Mouse (Mus musculus): ENCODE data around the gene Ripk3. TPM values are rescaled to one million over a fixed set of nuclear protein-coding genes. Genes with fewer than 3 reads are reported as not detected.

The Ripk3 gene
- polyA plus RNA-seq, 1 experiment from 2014 or later: 37.1 TPM

GRCm38 (mm10) chr14:55787731-55788130, 934 bp downstream of the Ripk3 start:
- H3K9ac ChIP-seq: no peak overlapping the region
- H3K4me3 ChIP-seq: peak overlapping the region; percentile 50
- WGBS: 38% methylated on average over 11 of the region's 11 CpGs
- no peak for ATAC-seq (ENCODE audit: low FRiP score, low read depth)
- H3K36me3 ChIP-seq: no peaks in the 10 kb centered on the region
- H3K4me2 ChIP-seq (replicated peaks): peak overlapping the region; percentile 81
- peaks cover 67% of the 10 kb centered on the region for H3K27me3 ChIP-seq
- H3K9me3 ChIP-seq: no peaks in the 10 kb centered on the region
- H3K4me1 ChIP-seq: peaks cover 20% of the 10 kb centered on the region
- H3K27ac ChIP-seq: no peak overlapping the region

GRCm38 (mm10) chr14:55785195-55785594, 3.5 kb downstream of the Ripk3 start:
- no peak overlapping the region for H3K9ac ChIP-seq
- no peaks in the 10 kb centered on the region for H3K9me3 ChIP-seq
- H3K4me2 ChIP-seq (replicated peaks): no peak overlapping the region
- peaks cover 35% of the 10 kb centered on the region for H3K4me1 ChIP-seq
- no peaks in the 10 kb centered on the region for H3K36me3 ChIP-seq
- WGBS: 25% methylated on average over 6 of the region's 6 CpGs
- ATAC-seq (ENCODE audit: low FRiP score, low read depth): no peak
- H3K4me3 ChIP-seq: no peak overlapping the region
- peaks cover 70% of the 10 kb centered on the region for H3K27me3 ChIP-seq
- no peak overlapping the region for H3K27ac ChIP-seq

- no peak for ATAC-seq (ENCODE audit: low FRiP score, low read depth)
Observed at GRCm38 (mm10) chr14:55783958-55784235, 4.8 kb downstream of the Ripk3 start, which contains the start of gene Adcy4. Gene Adcy4 (minus strand): TSS chr14:55784095.

GRCm38 (mm10) chr14:55783171-55783957, 5.3 kb downstream of the Ripk3 start:
- peak overlapping the region; percentile 58 for H3K4me3 ChIP-seq
- peak overlapping the region; percentile 70 for H3K9ac ChIP-seq
- H3K36me3 ChIP-seq: peaks cover 14% of the 10 kb centered on the region; the same call in 1 of the 2 replicates
- ATAC-seq (ENCODE audit: low FRiP score, low read depth): peak; percentile 53
- H3K27me3 ChIP-seq: peaks cover 52% of the 10 kb centered on the region
- H3K9me3 ChIP-seq: no peaks in the 10 kb centered on the region
- H3K4me1 ChIP-seq: peaks cover 29% of the 10 kb centered on the region
- H3K27ac ChIP-seq: peak overlapping the region; percentile 80
- under 1% methylated on average over 31 of the region's 31 CpGs for WGBS
- H3K4me2 ChIP-seq (replicated peaks): peak overlapping the region; percentile 84

More at GRCm38 (mm10) chr14:55783958-55784235, 4.8 kb downstream of the Ripk3 start, which contains the start of gene Adcy4:
- H3K4me3 ChIP-seq: peak within 1 kb of the TSS; percentile 58
- WGBS: 1% methylated on average over 13 of the region's 13 CpGs
- peak within 1 kb of the TSS; percentile 70 for H3K9ac ChIP-seq
- H3K4me1 ChIP-seq: peaks cover 34% of the 10 kb centered on the region
- H3K36me3 ChIP-seq: peaks cover 9% of the 10 kb centered on the region; the same call in 1 of the 2 replicates
- no peaks in the 10 kb centered on the region for H3K9me3 ChIP-seq
- peak within 1 kb of the TSS; percentile 84 for H3K4me2 ChIP-seq (replicated peaks)
- peaks cover 57% of the 10 kb centered on the region for H3K27me3 ChIP-seq
- H3K27ac ChIP-seq: peak within 1 kb of the TSS; percentile 80

GRCm38 (mm10) chr14:55782361-55782960, 6.2 kb downstream of the Ripk3 start:
- Histone ChIP-seq H3K9me3 (no peaks in the 10 kb centered on the region), H3K27ac (peak overlapping the region; percentile 80), H3K36me3 (peaks cover 19% of the 10 kb centered on the region), H3K4me2 (replicated peaks) (peak overlapping the region; percentile 84), H3K27me3 (peaks cover 43% of the 10 kb centered on the region), H3K4me3 (peak overlapping the region; percentile 58), H3K4me1 (peaks cover 22% of the 10 kb centered on the region), H3K9ac (peak overlapping the region; percentile 40; the same call in 1 of the 2 replicates)
- ATAC-seq (ENCODE audit: low FRiP score, low read depth): no peak
- 45% methylated on average over 9 of the region's 9 CpGs for WGBS

- H3K9me3 ChIP-seq: no peaks in the 10 kb centered on the region
- no peak overlapping the region for H3K27ac ChIP-seq
- peaks cover 22% of the 10 kb centered on the region for H3K4me1 ChIP-seq
- peak overlapping the region; percentile 24 for H3K4me3 ChIP-seq
- H3K4me2 ChIP-seq (replicated peaks): peak overlapping the region; percentile 84
- H3K36me3 ChIP-seq: peaks cover 24% of the 10 kb centered on the region
- WGBS: 14% methylated on average over 14 of the region's 14 CpGs
- peak; percentile 64; the same call in 1 of the 2 replicates for ATAC-seq (ENCODE audit: low FRiP score, low read depth)
- H3K9ac ChIP-seq: peak overlapping the region; percentile 39; the same call in 1 of the 2 replicates
- H3K27me3 ChIP-seq: peaks cover 31% of the 10 kb centered on the region
Observed at GRCm38 (mm10) chr14:55781310-55781709, 7.4 kb downstream of the Ripk3 start.

GRCm38 (mm10) chr14:55780736-55781135, 7.9 kb downstream of the Ripk3 start:
- Histone ChIP-seq H3K27me3 (peaks cover 25% of the 10 kb centered on the region), H3K9ac (no peak overlapping the region)
- WGBS: 83% methylated on average over 11 of the region's 11 CpGs

GRCm38 (mm10) chr14:55779656-55780055, 9.0 kb downstream of the Ripk3 start:
- H3K27ac ChIP-seq: no peak overlapping the region
- H3K27me3 ChIP-seq: peaks cover 15% of the 10 kb centered on the region
- peaks cover 24% of the 10 kb centered on the region for H3K36me3 ChIP-seq
- H3K4me2 ChIP-seq (replicated peaks): no peak overlapping the region
- no peak overlapping the region for H3K4me3 ChIP-seq
- no peak for ATAC-seq (ENCODE audit: low FRiP score, low read depth)
- H3K9me3 ChIP-seq: no peaks in the 10 kb centered on the region
- 69% methylated on average over 16 of the region's 16 CpGs for WGBS
- H3K9ac ChIP-seq: no peak overlapping the region
- H3K4me1 ChIP-seq: peaks cover 22% of the 10 kb centered on the region

More at GRCm38 (mm10) chr14:55780736-55781135, 7.9 kb downstream of the Ripk3 start:
- Histone ChIP-seq H3K4me3 (no peak overlapping the region), H3K36me3 (peaks cover 24% of the 10 kb centered on the region), H3K4me2 (replicated peaks) (no peak overlapping the region), H3K9me3 (no peaks in the 10 kb centered on the region), H3K4me1 (peaks cover 22% of the 10 kb centered on the region), H3K27ac (no peak overlapping the region)
- ATAC-seq (ENCODE audit: low FRiP score, low read depth): no peak

- H3K27me3 ChIP-seq: 0 out of 2 replicates have a peak, but pooled peaks cover 7% of the 10 kb centered on the region
- H3K4me2 ChIP-seq (replicated peaks): no peak overlapping the region
- no peak overlapping the region for H3K4me3 ChIP-seq
- no peak overlapping the region for H3K27ac ChIP-seq
- H3K9ac ChIP-seq: no peak overlapping the region
- 91% methylated on average over 15 of the region's 15 CpGs for WGBS
- H3K9me3 ChIP-seq: no peaks in the 10 kb centered on the region
- no peak for ATAC-seq (ENCODE audit: low FRiP score, low read depth)
- peaks cover 18% of the 10 kb centered on the region for H3K4me1 ChIP-seq
- peaks cover 24% of the 10 kb centered on the region for H3K36me3 ChIP-seq
Observed at GRCm38 (mm10) chr14:55778686-55779085, 10.0 kb downstream of the Ripk3 start.

GRCm38 (mm10) chr14:55777806-55778205, 10.9 kb downstream of the Ripk3 start:
- 0 out of 2 replicates have a peak, but pooled peaks cover 7% of the 10 kb centered on the region for H3K27me3 ChIP-seq
- 94% methylated on average over 11 of the region's 11 CpGs for WGBS

GRCm38 (mm10) chr14:55777176-55777575, 11.5 kb downstream of the Ripk3 start:
- Histone ChIP-seq H3K4me2 (replicated peaks) (no peak overlapping the region), H3K27ac (no peak overlapping the region), H3K36me3 (peaks cover 24% of the 10 kb centered on the region), H3K4me3 (no peak overlapping the region), H3K27me3 (0 out of 2 replicates have a peak, but pooled peaks cover 7% of the 10 kb centered on the region), H3K9ac (no peak overlapping the region), H3K4me1 (peaks cover 9% of the 10 kb centered on the region), H3K9me3 (no peaks in the 10 kb centered on the region)
- no peak for ATAC-seq (ENCODE audit: low FRiP score, low read depth)
- WGBS: 41% methylated on average over 3 of the region's 3 CpGs

More at GRCm38 (mm10) chr14:55777806-55778205, 10.9 kb downstream of the Ripk3 start:
- H3K9ac ChIP-seq: no peak overlapping the region
- no peak overlapping the region for H3K4me2 ChIP-seq (replicated peaks)
- H3K36me3 ChIP-seq: peaks cover 24% of the 10 kb centered on the region
- H3K9me3 ChIP-seq: no peaks in the 10 kb centered on the region
- H3K4me1 ChIP-seq: peaks cover 15% of the 10 kb centered on the region
- no peak for ATAC-seq (ENCODE audit: low FRiP score, low read depth)
- no peak overlapping the region for H3K27ac ChIP-seq
- H3K4me3 ChIP-seq: no peak overlapping the region

- 0 out of 2 replicates have a peak, but pooled peaks cover 3% of the 10 kb centered on the region for H3K27me3 ChIP-seq
- H3K36me3 ChIP-seq: peaks cover 24% of the 10 kb centered on the region
- peaks cover 4% of the 10 kb centered on the region for H3K4me1 ChIP-seq
- 75% methylated on average over 7 of the region's 7 CpGs for WGBS
- no peak overlapping the region for H3K4me2 ChIP-seq (replicated peaks)
- no peak overlapping the region for H3K9ac ChIP-seq
- H3K27ac ChIP-seq: no peak overlapping the region
- no peak for ATAC-seq (ENCODE audit: low FRiP score, low read depth)
- no peak overlapping the region for H3K4me3 ChIP-seq
- no peaks in the 10 kb centered on the region for H3K9me3 ChIP-seq
Observed at GRCm38 (mm10) chr14:55776711-55777110, 12.0 kb downstream of the Ripk3 start.

Measured in limb, embryonic 13.5 days (tissue).